Mouse (Mus musculus) liver, embryonic 14 days (tissue): Measurements from ENCODE around the gene Slc19a2. TPM values are rescaled to one million over a fixed set of nuclear protein-coding genes. Genes with fewer than 3 reads are reported as not detected.

ENCODE experiments used
- polyA plus RNA-seq: library from polyadenylated mRNA; depleted of rRNA; stranded (reverse); fragments of >200 nt; gene quantifications from 2 replicates; pipeline ENCODE4 v1.2.3, GENCODE M21; 2012; rRNA removed

The Slc19a2 gene
- polyA plus RNA-seq, result 12.4 and 14.3 TPM in 2 replicates

DNA sequence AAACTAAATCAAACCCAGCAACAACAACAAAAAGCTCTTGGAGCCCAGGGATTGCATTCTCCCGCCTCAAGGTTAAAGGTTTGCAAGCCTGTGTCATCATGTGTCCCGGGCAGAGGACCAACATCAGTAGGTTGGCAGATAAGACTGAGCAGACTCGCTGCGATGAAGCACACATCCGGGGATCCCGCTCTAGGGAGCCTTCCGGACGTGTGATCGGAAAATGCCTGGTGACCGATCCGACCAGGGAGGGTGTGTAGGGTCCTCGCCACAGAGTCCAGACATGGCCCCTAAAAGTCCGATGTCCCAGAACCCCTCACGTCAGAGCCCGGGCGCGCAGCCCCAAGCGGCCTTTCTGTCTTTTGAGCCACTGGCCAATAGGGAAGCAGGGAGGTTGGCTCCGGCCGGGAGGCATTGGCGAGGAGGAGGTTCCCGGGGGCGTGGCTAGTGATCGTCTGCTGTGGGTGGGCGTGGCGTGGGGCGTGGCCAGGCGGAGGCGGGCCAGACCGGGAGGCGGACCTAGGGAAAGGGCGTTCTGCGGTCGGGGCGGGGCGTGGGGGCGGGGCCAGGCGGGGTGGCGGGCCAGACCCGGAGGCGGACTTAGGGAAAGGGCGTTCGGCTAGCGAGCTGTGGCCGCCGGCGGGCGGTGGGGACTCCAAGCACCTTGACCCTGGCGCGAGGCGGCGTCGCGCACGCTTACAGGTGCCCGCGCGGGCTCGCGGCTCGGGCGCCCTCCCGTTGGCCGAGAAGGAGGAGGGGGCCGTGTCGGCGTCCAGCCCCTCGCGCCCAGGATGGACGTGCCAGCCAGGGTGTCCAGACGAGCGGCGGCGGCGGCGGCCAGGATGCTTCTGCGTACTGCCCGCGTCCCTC lies at the start of gene Slc19a2:
Slc19a2 (plus strand) TSS at position 582 of the 867 bp plus-strand sequence.

GRCm38 (mm10) chr1:164275455-164275954 lies 26.7 kb downstream of the Slc19a2 start, which contains the start of gene Ccdc181:
Gene Ccdc181, plus strand, starts transcription at chr1:164275585.

DNA sequence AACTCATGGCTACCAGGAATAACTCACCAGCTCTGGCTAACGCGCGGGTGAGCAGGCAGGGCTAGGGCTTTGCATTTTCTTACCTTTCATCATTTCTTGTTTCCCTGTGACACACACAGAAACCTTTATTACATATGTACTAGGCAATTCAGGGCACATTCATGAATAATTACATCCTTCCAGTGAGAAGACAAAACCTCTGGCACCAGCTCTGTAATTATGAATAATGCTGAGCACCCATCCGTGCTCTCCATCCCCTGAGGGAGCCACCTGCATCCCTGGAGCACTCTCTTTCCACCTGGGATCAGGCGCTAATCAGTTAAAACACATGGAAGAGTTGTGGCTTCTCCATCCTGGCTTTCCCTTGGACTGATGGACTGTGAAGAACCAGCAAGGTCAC lies 55.0 kb downstream of the Slc19a2 start, which contains the start of gene Nme7:
Nme7 (plus strand) TSS at position 301 of the 400 bp plus-strand sequence.

GRCm38 (mm10) chr1:164307124-164307751 lies 58.4 kb downstream of the Slc19a2 start, which contains the start of gene Blzf1:
Gene Blzf1, minus strand, starts transcription at chr1:164307489.

Other genes starting within 250 kb of the Slc19a2 start
- gene Sele, start 200.8 kb upstream of the Slc19a2 start, polyA plus RNA-seq, result 0.02 and 0.07 TPM in 2 replicates
- 2.9 and 3.9 TPM in 2 replicates for gene Sell, start 187.1 kb upstream of the Slc19a2 start, polyA plus RNA-seq
- gene Selp, start 133.8 kb upstream of the Slc19a2 start, polyA plus RNA-seq, result 0.52 and 0.61 TPM in 2 replicates
- gene F5, start 97.2 kb upstream of the Slc19a2 start, polyA plus RNA-seq, result 8.1 and 8.8 TPM in 2 replicates
- gene Ccdc181, start 26.5 kb downstream of the Slc19a2 start, polyA plus RNA-seq, result 2.3 and 2.6 TPM in 2 replicates
- 5.6 and 6.7 TPM in 2 replicates for gene Nme7, start 55.1 kb downstream of the Slc19a2 start, polyA plus RNA-seq
- gene Blzf1, start 58.4 kb downstream of the Slc19a2 start, polyA plus RNA-seq, result 4.3 and 4.9 TPM in 2 replicates
- gene Atp1b1, start 209.3 kb downstream of the Slc19a2 start, polyA plus RNA-seq, result 7.7 TPM in 2 replicates